27 mouse cellular contexts compared by ENCODE assay signal in the genomic region with DNA sequence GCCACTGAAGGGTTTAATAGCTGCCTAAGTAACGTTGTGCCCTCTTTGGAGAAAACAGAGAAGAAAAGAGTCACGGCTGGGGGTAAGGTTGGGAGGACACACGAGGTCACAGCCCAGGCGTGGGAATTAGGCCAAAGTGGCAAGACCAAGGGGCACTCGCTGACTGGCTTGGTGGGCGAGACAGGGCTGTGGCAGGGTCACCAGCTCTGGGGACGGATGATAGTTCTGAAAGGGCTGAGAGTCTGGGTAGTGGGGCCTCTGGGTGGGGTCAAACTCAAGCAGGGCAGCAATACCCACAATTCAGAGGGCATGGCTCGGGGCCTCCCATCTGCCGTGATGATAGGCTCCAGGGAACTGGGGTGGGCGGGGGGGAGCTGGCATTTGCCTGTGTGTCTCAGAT. TPM values are rescaled to one million over a fixed set of nuclear protein-coding genes. Genes with fewer than 3 reads are reported as not detected.
"Had no signal": no experiment of that assay in that cellular context is flagged by ENCODE, and none has a peak within 500 bp of the region (broad histone marks: within the 10 kb centered on the region; RNA-seq: fewer than 3 reads in every experiment).

No protein-coding gene starts in this region.

- H3K4me1 ChIP-seq: heart, embryonic 10.5 days; heart, embryonic 12.5 days; intestine, embryonic 15.5 days; liver, embryonic 12.5 days had no signal

- H3K4me2 ChIP-seq: heart, embryonic 12.5 days; hindbrain, embryonic 14.5 days; intestine, embryonic 15.5 days; limb, embryonic 13.5 days; limb, embryonic 15.5 days; liver, embryonic 12.5 days had no signal

- ATAC-seq: hindbrain, embryonic 16.5 days; intestine, embryonic 15.5 days; intestine, postnatal 0 days; liver, embryonic 12.5 days had no signal

- DNase-seq: gastrocnemius, adult 2 months; gastrocnemius, postnatal 10 days; gastrocnemius, postnatal 25 days; heart, adult 18-20 months; heart, postnatal 10 days; heart, postnatal 4 days; kidney, adult 8-10 months; kidney, postnatal 14 days; left cerebral cortex, postnatal 4 days had no signal

- H3K27me3 ChIP-seq: intestine, embryonic 15.5 days had no signal

- H3K9ac ChIP-seq: heart, embryonic 12.5 days; hindbrain, embryonic 14.5 days; intestine, embryonic 15.5 days; limb, embryonic 13.5 days; limb, embryonic 15.5 days; liver, embryonic 12.5 days; liver, embryonic 14.5 days had no signal

- H3K9me3 ChIP-seq: heart, embryonic 10.5 days; heart, embryonic 12.5 days; intestine, embryonic 15.5 days; limb, embryonic 13.5 days; limb, embryonic 15.5 days; liver, embryonic 12.5 days had no signal

- H3K36me3 ChIP-seq: heart, embryonic 10.5 days; heart, embryonic 12.5 days; intestine, embryonic 15.5 days; limb, embryonic 13.5 days; limb, embryonic 15.5 days; liver, embryonic 12.5 days had no signal

- H3K4me3 ChIP-seq: gastrocnemius, adult 2 months; heart, embryonic 10.5 days; heart, embryonic 12.5 days; intestine, embryonic 15.5 days; layer of hippocampus, adult 2 months; limb, embryonic 13.5 days; limb, embryonic 15.5 days; liver, embryonic 12.5 days had no signal

- H3K27ac ChIP-seq: gastrocnemius, adult 2 months; heart, embryonic 10.5 days; hindbrain, embryonic 14.5 days; intestine, embryonic 15.5 days; kidney, postnatal 0 days; layer of hippocampus, adult 2 months; limb, embryonic 13.5 days; limb, embryonic 15.5 days; liver, embryonic 12.5 days; liver, embryonic 14.5 days had no signal

RNA-seq across cellular contexts. Expression of gene Dio3, which starts 23.1 kb away (rescaled TPM):
- total RNA-seq: granulocyte monocyte progenitor cell, adult 5-6 weeks; heart, adult 18-20 months; heart, adult 8-10 months; heart, postnatal 10 days; heart, postnatal 25 days; heart, postnatal 4 days had no signal
- polyA plus RNA-seq: heart, embryonic 14.5 days; hindbrain, embryonic 11.5 days; inflammation-experienced regulatory T-cells, adult 6 months had no signal
